Mouse (Mus musculus): ENCODE measurements around the gene Syn3.

DNA sequence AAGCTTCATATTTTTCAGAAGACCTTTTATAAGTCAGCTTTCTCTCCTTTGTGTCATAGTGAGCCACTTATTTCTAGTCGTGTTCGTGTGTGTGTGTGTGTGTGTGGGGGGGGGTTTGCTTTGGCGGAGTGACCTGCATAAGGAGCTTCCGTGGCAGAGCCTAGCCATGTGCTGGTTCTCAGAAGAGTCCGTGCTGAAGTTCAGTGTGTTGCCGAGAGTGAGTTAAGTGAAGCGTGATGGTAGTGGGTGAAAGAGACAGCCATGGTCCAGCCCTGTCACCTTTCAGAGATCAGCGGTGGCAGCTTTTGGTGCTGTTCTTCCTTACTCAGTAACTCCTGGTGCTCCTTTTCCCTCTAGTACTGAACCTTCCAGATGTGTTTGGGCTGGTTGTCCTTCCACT lies 454.6 kb downstream of the Syn3 start:
- TF ChIP-seq CTCF (IDR thresholded peaks at IDR 0.05; ENCODE audit: borderline replicate concordance, insufficient read depth, low read depth, low read length) (no peak), POLR2A (IDR thresholded peaks at IDR 0.05; ENCODE audit: borderline replicate concordance, insufficient read depth, low read length) (no peak)
